Mouse (Mus musculus) liver, embryonic 15.5 days (tissue): ENCODE data around the gene Pcyox1. TPM values are rescaled to one million over a fixed set of nuclear protein-coding genes. Genes with fewer than 3 reads are reported as not detected.
"Not testable (repeated sequence)": the region's sequence is repeated elsewhere in the genome, so short reads cannot be mapped to it uniquely, and the experiment has no call there.

Experiments
- ATAC-seq: fragments of 200-750 bp; cut with Nextera tagmentation; 2 replicates; pipeline ENCODE4 v1.8.0; 2017; ENCODE audit warnings: moderate number of reproducible peaks, mild to moderate bottlenecking, moderate library complexity; ENCODE audit not compliant: insufficient read depth
- H3K27ac ChIP-seq: fragments of 300-500 bp; sonication (generic); replicated peaks from 2 replicates; pipeline ENCODE4 v1.5.1; 2015; ENCODE audit warnings: mild to moderate bottlenecking, inconsistent platforms
- H3K27me3 ChIP-seq: fragments of 300-500 bp; sonication (generic); 2 replicates; pipeline ENCODE4 v1.6.1; 2015; ENCODE audit warnings: mild to moderate bottlenecking, inconsistent platforms
- H3K36me3 ChIP-seq: fragments of 300-500 bp; sonication (generic); replicated peaks from 2 replicates; pipeline ENCODE4 v1.6.1; 2015; ENCODE audit warnings: moderate library complexity, mild to moderate bottlenecking, inconsistent platforms
- H3K4me1 ChIP-seq: fragments of 300-500 bp; sonication (generic); replicated peaks from 2 replicates; pipeline ENCODE4 v1.6.1; 2015; ENCODE audit warnings: inconsistent platforms
- H3K4me2 ChIP-seq: fragments of 300-500 bp; sonication (generic); 2 replicates; pipeline ENCODE4 v1.6.1; 2015; ENCODE audit warnings: moderate library complexity, mild to moderate bottlenecking, inconsistent platforms
- H3K4me3 ChIP-seq: fragments of 300-500 bp; sonication (generic); replicated peaks from 2 replicates; pipeline ENCODE4 v1.5.1; 2015; ENCODE audit warnings: mild to moderate bottlenecking, inconsistent platforms
- H3K9ac ChIP-seq: fragments of 300-500 bp; sonication (generic); 2 replicates; pipeline ENCODE4 v1.6.1; 2015; ENCODE audit warnings: moderate library complexity, mild to moderate bottlenecking, inconsistent platforms
- H3K9me3 ChIP-seq: fragments of 300-500 bp; sonication (generic); replicated peaks from 2 replicates; pipeline ENCODE4 v1.6.1; 2016; ENCODE audit warnings: inconsistent platforms
- WGBS: fragments of 180-500 bp; shearing (Covaris S2); methylation state at CpG from one replicate; pipeline ENCODE4 v1.1.7; 2015; ENCODE audit warnings: mixed read lengths; ENCODE audit not compliant: insufficient replicate concordance; 5-methylcytosine and 5-hydroxymethylcytosine counted together
- polyA plus RNA-seq: library from polyadenylated mRNA; unstranded; fragments of >200 nt; fragmentation: Nextera tagmentation; extraction: Ambion mirVana; gene quantifications from 2 replicates; pipeline ENCODE4 v1.2.1, GENCODE M21; 2015

The Pcyox1 gene
- polyA plus RNA-seq, 1 experiment from 2014 or later = 58.6 TPM

DNA sequence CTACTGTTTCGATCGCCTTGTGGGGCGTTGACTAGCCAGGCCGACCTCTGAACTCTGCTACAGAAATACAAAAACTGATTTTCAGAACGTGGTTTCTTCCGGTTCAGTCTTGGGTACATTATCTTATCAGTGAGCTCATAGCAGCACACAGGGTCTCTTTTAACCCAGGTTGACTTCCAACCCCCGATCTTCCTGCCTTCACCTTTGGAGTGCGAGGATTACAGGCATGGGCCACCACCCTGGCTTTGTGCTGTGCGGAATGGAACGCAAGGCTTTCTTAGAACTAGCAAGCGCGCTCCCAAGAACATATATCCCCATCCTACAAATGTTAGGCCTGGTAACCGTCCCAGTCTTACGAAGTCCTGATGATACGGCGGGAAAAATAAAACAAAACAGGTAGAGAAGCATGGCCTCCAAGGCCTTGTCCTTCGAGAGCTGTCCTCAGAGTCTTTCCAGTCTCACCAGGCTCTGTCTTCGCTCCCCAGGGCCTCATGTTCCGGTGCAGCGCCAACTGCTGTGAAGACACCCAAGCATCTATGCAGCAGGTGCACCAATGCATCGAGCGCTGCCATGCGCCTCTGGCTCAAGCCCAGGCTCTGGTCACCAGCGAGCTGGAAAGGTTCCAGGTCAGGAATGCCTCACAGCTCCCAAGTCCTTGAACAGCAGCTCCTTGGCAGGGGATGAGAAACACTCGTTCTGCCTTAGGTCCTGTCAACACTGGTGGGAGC, 30.7 kb downstream of the Pcyox1 start:
- WGBS = 29% methylated on average over 25 of the region's 25 CpGs
- ATAC-seq = no peak
- Histone ChIP-seq H3K36me3 (peaks cover 12% of the 10 kb centered on the region; the same call in 1 of the 2 replicates), H3K4me1 (peaks cover 34% of the 10 kb centered on the region), H3K9ac (peak overlapping the region; percentile 67), H3K27me3 (no peaks in the 10 kb centered on the region), H3K9me3 (no peaks in the 10 kb centered on the region), H3K4me2 (peak overlapping the region; percentile 89), H3K27ac (peak overlapping the region; percentile 76), H3K4me3 (peak overlapping the region; percentile 75)

DNA sequence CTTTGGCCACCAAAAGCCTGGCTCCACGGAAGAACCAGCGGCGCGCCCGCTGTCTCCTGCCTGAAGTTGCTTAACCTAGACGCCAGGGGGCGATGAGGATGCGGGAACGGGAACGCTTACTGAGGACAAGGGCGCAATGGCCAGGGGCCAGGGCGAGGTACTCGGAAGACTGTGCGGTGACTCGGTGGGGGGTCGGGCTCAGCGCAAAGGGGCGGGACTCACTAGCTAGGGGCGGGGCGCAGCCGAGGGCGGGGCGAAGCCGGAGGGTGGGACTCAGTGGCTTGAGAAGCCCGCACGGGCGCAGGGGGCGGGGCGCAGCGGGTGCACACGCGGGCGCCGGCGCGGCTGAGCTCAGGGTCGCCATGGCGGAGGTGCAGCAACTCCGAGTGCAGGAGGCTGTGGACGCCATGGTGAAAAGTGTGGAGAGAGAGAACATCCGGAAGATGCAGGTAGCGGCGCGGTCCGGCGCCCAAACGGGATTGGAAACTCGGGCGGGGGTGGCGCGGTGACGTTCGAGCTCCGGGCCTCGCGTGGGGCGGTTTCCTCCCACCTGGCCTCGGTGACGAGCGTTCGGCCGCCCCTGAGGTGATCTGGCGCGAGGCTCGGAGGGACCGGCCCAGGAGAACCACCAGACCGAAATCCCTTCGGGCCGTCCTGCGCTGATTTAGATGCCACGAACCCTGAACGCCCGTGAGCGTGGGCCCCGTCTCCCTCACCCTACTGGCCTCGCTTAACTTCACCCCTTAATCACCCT, 31.4 kb downstream of the Pcyox1 start, which contains the start of gene Fam136a:
TSS of gene Fam136a (plus strand) at position 276 of the 754 bp plus-strand sequence.
- ATAC-seq = peak; percentile 96
- WGBS = under 1% methylated on average over 76 of the region's 76 CpGs
- H3K27me3 ChIP-seq = no peaks in the 10 kb centered on the region

DNA sequence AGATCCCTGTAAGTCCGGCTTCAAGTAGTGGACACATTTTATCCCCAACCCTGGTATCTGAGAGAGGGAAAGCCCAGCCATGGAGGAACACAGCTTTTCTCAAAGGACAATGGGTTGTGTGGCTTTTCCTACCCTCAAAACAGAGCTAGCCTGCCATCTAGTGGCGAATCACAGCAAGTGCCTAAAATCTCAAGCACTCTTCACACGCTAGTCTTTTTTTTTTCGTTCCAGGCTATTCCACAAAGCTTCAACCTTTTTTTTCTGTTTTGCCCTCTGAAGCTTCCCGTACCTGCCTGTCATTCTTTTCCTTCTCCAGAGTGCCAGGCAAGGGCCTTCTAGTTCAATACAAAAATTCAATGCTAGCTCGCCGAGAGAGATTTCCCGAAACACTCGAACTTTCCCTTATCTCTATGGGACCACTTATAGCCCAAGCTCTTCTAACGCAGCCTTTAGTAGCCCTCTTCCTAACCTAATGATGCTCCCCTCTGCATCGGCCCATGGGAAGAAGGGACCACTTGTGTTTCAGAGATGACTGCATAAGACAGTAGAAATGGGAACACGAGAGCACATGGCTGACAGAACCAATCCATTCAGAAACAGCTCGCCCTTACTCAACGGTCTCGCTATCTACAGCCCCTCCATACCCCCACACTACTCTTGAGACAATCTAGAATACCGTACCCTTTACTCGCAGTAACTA, 32.4 kb downstream of the Pcyox1 start:
- Histone ChIP-seq H3K4me3 (peak overlapping the region; percentile 75), H3K4me1 (peaks cover 24% of the 10 kb centered on the region), H3K4me2 (peak overlapping the region; percentile 89), H3K27ac (peak overlapping the region; percentile 76; the same call in 1 of the 2 replicates), H3K36me3 (peaks cover 11% of the 10 kb centered on the region; the same call in 1 of the 2 replicates), H3K27me3 (no peaks in the 10 kb centered on the region), H3K9me3 (no peaks in the 10 kb centered on the region), H3K9ac (peak overlapping the region; percentile 67)
- peak; percentile 10; the same call in 1 of the 2 replicates for ATAC-seq
- WGBS = under 1% methylated on average over 17 of the region's 17 CpGs

More for the DNA sequence above, 31.4 kb downstream of the Pcyox1 start, which contains the start of gene Fam136a:
- H3K4me2 ChIP-seq = peak within 1 kb of the TSS; percentile 89
- peaks cover 12% of the 10 kb centered on the region; the same call in 1 of the 2 replicates for H3K36me3 ChIP-seq
- no peaks in the 10 kb centered on the region for H3K9me3 ChIP-seq
- H3K4me3 ChIP-seq = peak within 1 kb of the TSS; percentile 75
- peaks cover 29% of the 10 kb centered on the region for H3K4me1 ChIP-seq
- peak within 1 kb of the TSS; percentile 76 for H3K27ac ChIP-seq
- peak within 1 kb of the TSS; percentile 67 for H3K9ac ChIP-seq

DNA sequence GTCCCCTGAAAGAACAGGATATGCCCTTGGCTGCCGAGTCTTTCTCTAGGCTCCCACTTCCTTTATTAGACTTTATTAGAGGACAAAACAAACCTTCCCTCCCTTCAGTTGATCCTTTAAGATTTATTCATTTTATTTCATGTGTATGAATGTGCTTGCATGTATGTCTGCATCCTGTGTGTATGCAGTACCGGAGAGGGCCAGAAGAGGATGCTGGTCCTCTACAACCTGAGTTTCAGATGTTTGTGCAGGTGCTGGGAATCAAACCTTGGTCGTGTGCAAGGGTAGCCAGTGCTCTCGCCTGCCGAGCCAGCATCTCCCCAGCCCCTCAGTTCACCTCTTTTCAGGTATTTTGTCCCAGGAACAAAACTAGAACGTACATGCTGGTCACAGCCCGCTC, 35.6 kb downstream of the Pcyox1 start:
- Histone ChIP-seq H3K27ac (no peak overlapping the region), H3K9me3 (no peaks in the 10 kb centered on the region), H3K4me1 (peaks cover 10% of the 10 kb centered on the region), H3K4me3 (no peak overlapping the region), H3K4me2 (no peak overlapping the region), H3K27me3 (no peaks in the 10 kb centered on the region), H3K9ac (no peak overlapping the region), H3K36me3 (no peaks in the 10 kb centered on the region)
- ATAC-seq = no peak
- 80% methylated on average over 7 of the region's 7 CpGs for WGBS

DNA sequence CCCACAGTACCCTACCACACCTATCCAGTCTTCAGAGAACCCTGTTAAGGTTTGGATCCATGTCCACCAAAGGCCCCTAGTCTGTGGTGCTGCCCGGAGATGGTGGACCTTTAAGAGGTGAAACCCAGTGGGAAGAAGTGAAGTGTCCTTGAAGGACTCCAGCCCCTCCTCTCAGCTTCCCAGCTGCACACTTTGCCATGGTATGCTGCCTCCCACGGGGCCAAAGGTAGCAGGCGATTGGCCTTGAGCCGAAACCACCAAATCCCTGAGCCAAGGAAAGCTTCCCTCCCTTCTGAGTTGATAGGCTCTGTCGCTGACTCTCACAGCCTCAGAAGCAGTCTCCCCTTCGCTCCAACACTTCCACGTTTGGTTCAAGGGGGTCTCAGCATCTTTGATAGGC, 36.3 kb downstream of the Pcyox1 start:
- Histone ChIP-seq H3K36me3 (no peaks in the 10 kb centered on the region), H3K9ac (no peak overlapping the region), H3K27me3 (no peaks in the 10 kb centered on the region), H3K4me1 (peaks cover 3% of the 10 kb centered on the region), H3K4me3 (no peak overlapping the region), H3K4me2 (no peak overlapping the region), H3K9me3 (no peaks in the 10 kb centered on the region), H3K27ac (no peak overlapping the region)
- ATAC-seq = no peak
- WGBS = 60% methylated on average over 7 of the region's 7 CpGs

DNA sequence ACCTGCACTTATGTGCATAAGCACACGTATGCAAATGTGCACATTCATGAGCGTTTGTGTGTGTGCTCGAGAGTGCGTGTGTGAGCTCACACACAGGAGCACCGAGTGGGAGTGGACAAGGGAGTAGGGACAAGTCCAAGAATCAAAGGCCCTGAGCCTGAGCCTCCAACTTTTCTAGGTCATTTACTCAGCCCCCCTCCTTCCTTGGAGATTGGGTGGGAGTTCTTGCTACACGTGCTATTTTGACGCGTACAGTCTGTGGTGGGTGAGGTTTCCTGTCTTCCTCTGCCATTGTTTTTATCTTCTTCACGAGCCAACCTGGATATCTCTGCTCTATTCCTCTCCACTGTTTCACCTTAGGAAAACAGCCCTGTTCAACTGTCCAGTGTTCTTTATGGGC, 40.0 kb downstream of the Pcyox1 start:
- Histone ChIP-seq H3K4me2 (no peak overlapping the region), H3K9ac (no peak overlapping the region), H3K36me3 (no peaks in the 10 kb centered on the region), H3K9me3 (no peaks in the 10 kb centered on the region), H3K4me3 (no peak overlapping the region), H3K4me1 (no peaks in the 10 kb centered on the region), H3K27ac (no peak overlapping the region), H3K27me3 (no peaks in the 10 kb centered on the region)
- 41% methylated on average over 9 of the region's 9 CpGs for WGBS
- ATAC-seq = no peak

DNA sequence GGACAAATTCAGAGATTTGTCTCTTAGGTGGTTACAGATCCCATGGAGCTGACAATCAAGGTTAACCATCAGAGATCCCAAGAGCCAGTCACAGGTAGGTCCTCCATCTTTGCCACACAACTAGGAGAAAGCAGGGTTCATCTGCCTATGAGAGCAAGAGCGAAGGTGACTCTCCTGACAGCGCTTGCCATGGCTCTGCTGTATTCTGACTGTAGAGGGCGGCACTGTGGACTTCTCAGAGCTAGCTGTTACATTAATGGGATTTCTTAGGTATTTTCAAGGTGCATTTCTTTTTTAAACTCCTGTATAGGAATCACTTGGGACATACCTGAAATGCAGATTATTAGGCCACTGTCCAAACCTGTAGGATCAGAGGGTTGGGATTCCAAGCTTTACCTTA, 42.0 kb downstream of the Pcyox1 start:
- Histone ChIP-seq H3K9ac (no peak overlapping the region), H3K27ac (no peak overlapping the region), H3K4me3 (no peak overlapping the region), H3K9me3 (no peaks in the 10 kb centered on the region), H3K4me2 (no peak overlapping the region), H3K27me3 (no peaks in the 10 kb centered on the region), H3K4me1 (no peaks in the 10 kb centered on the region), H3K36me3 (no peaks in the 10 kb centered on the region)
- WGBS = 65% methylated on average over 3 of the region's 3 CpGs
- ATAC-seq = no peak

DNA sequence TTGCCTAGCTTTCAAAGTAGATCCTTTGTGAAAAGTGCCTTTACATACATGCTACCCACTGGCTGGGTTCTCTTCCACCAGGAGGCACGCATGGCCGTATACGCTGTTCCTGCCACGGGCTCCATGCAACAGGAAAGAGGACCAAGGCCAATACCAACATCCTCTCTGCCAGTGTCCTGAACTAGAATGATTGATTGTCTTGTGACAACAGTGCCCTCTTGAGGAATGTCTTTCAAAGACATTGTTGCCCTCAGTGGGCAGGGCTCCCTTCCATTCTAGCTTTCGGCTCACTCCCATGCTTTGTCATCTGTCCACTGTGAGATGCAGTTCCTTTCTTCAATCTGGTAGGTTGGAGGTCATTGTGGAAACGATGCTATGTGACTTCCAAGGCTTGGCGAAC, 47.7 kb downstream of the Pcyox1 start:
- H3K27me3 ChIP-seq = no peaks in the 10 kb centered on the region
- no peak overlapping the region for H3K9ac ChIP-seq
- H3K27ac ChIP-seq = no peak overlapping the region
- H3K4me1 ChIP-seq = no peaks in the 10 kb centered on the region
- ATAC-seq = no peak
- 38% methylated on average over 7 of the region's 7 CpGs for WGBS
- H3K36me3 ChIP-seq = no peaks in the 10 kb centered on the region
- H3K4me2 ChIP-seq = no peak overlapping the region
- no peak overlapping the region for H3K4me3 ChIP-seq
- H3K9me3 ChIP-seq = no peaks in the 10 kb centered on the region

DNA sequence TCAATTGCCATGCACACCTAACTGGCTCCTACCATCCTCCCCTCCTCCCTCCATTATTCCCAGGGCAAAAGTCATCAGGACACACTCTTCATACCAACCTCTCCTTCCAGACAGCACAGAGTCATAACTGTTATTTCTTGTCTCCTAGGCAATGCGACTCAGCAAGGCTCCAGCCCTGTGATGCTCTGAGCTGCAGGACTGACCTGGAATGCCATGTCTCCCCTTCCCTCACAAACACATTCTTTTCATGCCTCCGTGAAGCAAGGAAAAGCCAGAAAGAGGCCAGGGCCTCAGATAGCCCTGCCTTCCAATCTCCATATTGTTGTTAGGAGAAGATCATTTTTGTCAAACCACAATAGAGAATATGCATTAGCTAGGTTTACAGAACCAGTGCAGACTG, 50.9 kb downstream of the Pcyox1 start:
- Histone ChIP-seq H3K27ac (no peak overlapping the region), H3K36me3 (no peaks in the 10 kb centered on the region), H3K9ac (no peak overlapping the region), H3K27me3 (no peaks in the 10 kb centered on the region), H3K4me2 (no peak overlapping the region), H3K4me1 (no peaks in the 10 kb centered on the region), H3K4me3 (no peak overlapping the region), H3K9me3 (no peaks in the 10 kb centered on the region)
- no peak for ATAC-seq
- 57% methylated on average over 2 of the region's 2 CpGs for WGBS

DNA sequence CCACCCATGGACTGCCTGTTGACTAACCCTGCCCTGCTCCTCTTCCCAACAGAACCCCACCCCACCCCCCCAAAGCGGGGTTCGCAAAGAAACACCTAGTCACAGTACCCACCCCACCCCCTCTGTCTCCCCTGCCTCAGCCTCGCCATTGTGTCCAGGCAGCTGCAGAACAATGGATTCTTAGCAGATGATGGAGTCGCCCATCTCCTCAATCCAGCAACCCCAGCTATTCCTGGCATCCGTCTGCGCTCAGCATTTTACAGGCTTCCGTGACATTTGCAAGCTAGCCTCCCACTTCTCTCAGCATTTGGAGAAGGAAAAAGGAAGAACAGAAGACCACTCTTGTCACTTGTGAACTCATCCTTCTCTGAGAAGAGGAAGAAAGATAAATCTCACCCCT, 53.3 kb downstream of the Pcyox1 start:
- WGBS = 22% methylated on average over 7 of the region's 7 CpGs
- no peak for ATAC-seq
- H3K4me3 ChIP-seq = no peak overlapping the region
- H3K27ac ChIP-seq = no peak overlapping the region
- no peak overlapping the region for H3K4me2 ChIP-seq
- H3K27me3 ChIP-seq = no peaks in the 10 kb centered on the region
- no peaks in the 10 kb centered on the region for H3K36me3 ChIP-seq
- H3K9me3 ChIP-seq = no peaks in the 10 kb centered on the region
- no peaks in the 10 kb centered on the region for H3K4me1 ChIP-seq
- H3K9ac ChIP-seq = no peak overlapping the region

DNA sequence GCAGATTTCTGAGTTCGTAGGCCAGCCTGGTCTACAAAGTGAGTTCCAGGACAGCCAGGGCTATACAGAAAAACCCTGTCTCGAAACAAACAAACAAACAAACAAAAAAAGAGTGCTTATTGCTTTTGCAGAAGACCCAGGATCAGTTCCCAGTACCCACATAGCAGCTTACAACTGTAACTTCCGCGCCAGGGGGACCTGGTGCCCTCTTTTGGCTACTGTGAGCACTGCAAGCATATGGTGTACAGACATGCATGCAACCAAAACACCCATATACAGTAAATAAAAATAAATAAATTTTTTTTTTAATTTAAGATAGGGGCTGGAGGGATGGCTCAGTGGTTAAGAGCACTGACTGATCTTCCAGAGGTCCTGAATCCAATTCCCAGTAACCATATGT, 60.6 kb downstream of the Pcyox1 start:
- H3K27ac ChIP-seq, H3K9ac ChIP-seq, ATAC-seq, H3K4me2 ChIP-seq, H3K9me3 ChIP-seq, H3K27me3 ChIP-seq, H3K36me3 ChIP-seq, H3K4me3 ChIP-seq, H3K4me1 ChIP-seq: not testable (repeated sequence)
- WGBS = 73% methylated on average over 4 of the region's 4 CpGs
